ENCODE assay signal across 20 mouse cellular contexts in genomic region chr13:100746090-100746489, GRCm38 (mm10). TPM values are rescaled to one million over a fixed set of nuclear protein-coding genes. Genes with fewer than 3 reads are reported as not detected.
DNase-seq lines count a peak whose midpoint lies in the region; TF ChIP-seq lines count a peak whose summit lies in the region.
"Had no signal": no experiment of that assay in that cellular context is flagged by ENCODE, and none has a peak within 500 bp of the region (broad histone marks: within the 10 kb centered on the region; RNA-seq: fewer than 3 reads in every experiment).

No protein-coding gene starts in this region.

- TF ChIP-seq CTCF in left cerebral cortex, adult 2 months (IDR thresholded peaks at IDR 0.05), result no peak

- H3K4me3 ChIP-seq in left cerebral cortex, adult 2 months, result no peak overlapping the region
- H3K4me3 ChIP-seq: erythroblast, embryonic 14.5 days; forebrain, embryonic 13.5 days; heart, adult 2 months; heart, embryonic 15.5 days; midbrain, embryonic 12.5 days had no signal

- DNase-seq in left cerebral cortex, adult 11 months (ENCODE audit: low spot score), result peak; percentile 37
- DNase-seq in left cerebral cortex, postnatal 4 days, result no peak
- peak; percentile 15 to 65 for DNase-seq in frontal cortex, postnatal 10 days (ENCODE audit: low spot score in 2 of 2)
- peak; percentile 17 to 51 for DNase-seq in left cerebral cortex, adult 2 months (ENCODE audit: extremely low spot score in 1 of 2, low spot score in 2 of 2)
- DNase-seq in right cerebral cortex, postnatal 14 days, result peak; percentile 17
- DNase-seq in thymus, postnatal 25 days, result no peak
- DNase-seq in spleen, postnatal 14 days (ENCODE audit: low spot score in 2 of 2), result no peak
- DNase-seq in gastrocnemius, adult 8-10 months (ENCODE audit: low spot score in 2 of 2), result no peak
- DNase-seq: cerebellum, adult 8-10 months; gastrocnemius, postnatal 10 days; heart, adult 2 months; heart, postnatal 4 days; kidney, postnatal 4 days; thymus, postnatal 14 days had no signal

- intact Hi-C loops in left cerebral cortex, postnatal 4 days (cut with DNase I), result no loop called here
- intact Hi-C loops in left cerebral cortex, adult 2 months (cut with DNase I), result loop anchor here (10.0 kb wide), 1 partner anchor 969 kb away; no protein-coding TSS in a partner anchor

- peak overlapping the region; percentile 38; the same call in 1 of the 2 replicates for H3K27ac ChIP-seq in left cerebral cortex, adult 2 months
- H3K27ac ChIP-seq: forebrain, embryonic 13.5 days; heart, adult 2 months; heart, embryonic 15.5 days; liver, embryonic 14.5 days; midbrain, embryonic 12.5 days; stomach, postnatal 0 days had no signal

RNA-seq across cellular contexts. Expression of gene Mrps36, which starts 1.6 kb away (rescaled TPM):
- 10 to 100 TPM; 51.0 to 54.5 TPM for total RNA-seq in left cerebral cortex, postnatal 4 days (2021)
- 10 to 100 TPM; 51.1 to 51.6 TPM for total RNA-seq in left cerebral cortex, adult 2 months (2021)
- 100 to 1,000 TPM; 111 to 125 (median 118) TPM for total RNA-seq in gastrocnemius, adult 8-10 months (2022)

RNA-seq across cellular contexts. Expression of gene Cdk7, which starts 15.4 kb away (rescaled TPM):
- 10 to 100 TPM; 37.8 to 39.9 TPM for total RNA-seq in left cerebral cortex, postnatal 4 days (2021)
- 10 to 100 TPM; 37.4 to 43.9 TPM for total RNA-seq in left cerebral cortex, adult 2 months (2021)
- total RNA-seq in gastrocnemius, adult 8-10 months (2022), result 10 to 100 TPM in 3 of 4 experiments, 1 to 10 TPM in 1; 9.1 to 13.1 (median 11.8) TPM

RNA-seq across cellular contexts. Expression of gene Cenph, which starts 29.6 kb away (rescaled TPM):
- total RNA-seq in left cerebral cortex, postnatal 4 days (2021), result 1 to 10 TPM; 3.9 to 4.1 TPM
- total RNA-seq in left cerebral cortex, adult 2 months (2021), result 1 to 10 TPM in 1 of 2 experiments, under 1 TPM in 1; 0.75 to 1.1 TPM
- not detected for total RNA-seq in gastrocnemius, adult 8-10 months (2022)

RNA-seq across cellular contexts. Expression of gene Ccnb1, which starts 40.3 kb away (rescaled TPM):
- total RNA-seq in left cerebral cortex, postnatal 4 days (2021), result 1 to 10 TPM; 8.3 to 8.9 TPM
- total RNA-seq in left cerebral cortex, adult 2 months (2021), result under 1 TPM; 0.84 TPM
- total RNA-seq in gastrocnemius, adult 8-10 months (2022), result under 1 TPM in 1 of 4 experiments, not detected in 3; 0.25 TPM

Comparison
In these comparisons a context has a peak if more than half of its experiments do, and no peak if none do; other contexts are left out.
1. DNase-seq: peak in left cerebral cortex, adult 11 months (single experiment), frontal cortex, postnatal 10 days (2 of 2), left cerebral cortex, adult 2 months (2 of 2) and right cerebral cortex, postnatal 14 days (single experiment); none in left cerebral cortex, postnatal 4 days (single experiment), thymus, postnatal 25 days (single experiment), spleen, postnatal 14 days (0 of 2) and gastrocnemius, adult 8-10 months (0 of 2).